Mouse (Mus musculus): ENCODE measurements around the gene Oaz2. TPM values are rescaled to one million over a fixed set of nuclear protein-coding genes. Genes with fewer than 3 reads are reported as not detected.
"Not testable (repeated sequence)": the region's sequence is repeated elsewhere in the genome, so short reads cannot be mapped to it uniquely, and the experiment has no call there.

Gene Oaz2
- polyA plus RNA-seq, 1 experiment from 2014 or later, result 191 TPM

GRCm38 (mm10) chr9:65644960-65645359, 22.8 kb upstream of the Oaz2 start:
- peak overlapping the region; percentile 84 for H3K27ac ChIP-seq (ENCODE audit: low read depth, low read length)
- 77% methylated on average over 4 of the region's 4 CpGs for WGBS (ENCODE audit: insufficient replicate concordance)
- no peak for ATAC-seq (replicated peaks; ENCODE audit: insufficient number of reproducible peaks, low FRiP score, low TSS enrichment)
- no peak overlapping the region for H3K9ac ChIP-seq (ENCODE audit: low read depth, low read length)
- H3K9me3 ChIP-seq (replicated peaks; ENCODE audit: control insufficient read depth, low read length), result no peaks in the 10 kb centered on the region
- no peak overlapping the region for H3K4me3 ChIP-seq (ENCODE audit: low read depth, low read length)
- H3K27me3 ChIP-seq (ENCODE audit: control insufficient read depth, insufficient read depth, low read length), result no peaks in the 10 kb centered on the region
- peaks cover 62% of the 10 kb centered on the region for H3K4me1 ChIP-seq (ENCODE audit: control insufficient read depth, insufficient read depth, low read length)
- no peaks in the 10 kb centered on the region for H3K36me3 ChIP-seq (ENCODE audit: control insufficient read depth, insufficient read depth, low read length)
- H3K4me2 ChIP-seq, result no peak overlapping the region

- WGBS (ENCODE audit: insufficient replicate concordance), result 12% methylated on average over 3 of the region's 3 CpGs
- Histone ChIP-seq H3K4me2 (peak overlapping the region; percentile 30), H3K4me1 (ENCODE audit: control insufficient read depth, insufficient read depth, low read length) (peaks cover 59% of the 10 kb centered on the region), H3K27me3 (ENCODE audit: control insufficient read depth, insufficient read depth, low read length) (no peaks in the 10 kb centered on the region), H3K9me3 (replicated peaks; ENCODE audit: control insufficient read depth, low read length) (no peaks in the 10 kb centered on the region), H3K27ac (ENCODE audit: low read depth, low read length) (peak overlapping the region; percentile 84), H3K9ac (ENCODE audit: low read depth, low read length) (peak overlapping the region; percentile 22), H3K4me3 (ENCODE audit: low read depth, low read length) (no peak overlapping the region), H3K36me3 (ENCODE audit: control insufficient read depth, insufficient read depth, low read length) (no peaks in the 10 kb centered on the region)
- 0 out of 2 replicates have a peak, but pooled peaks have one; percentile 23 for ATAC-seq (replicated peaks; ENCODE audit: insufficient number of reproducible peaks, low FRiP score, low TSS enrichment)
Observed at GRCm38 (mm10) chr9:65645984-65646383, 21.8 kb upstream of the Oaz2 start.

GRCm38 (mm10) chr9:65646782-65647181, 21.0 kb upstream of the Oaz2 start:
- H3K27me3 ChIP-seq (ENCODE audit: control insufficient read depth, insufficient read depth, low read length), result no peaks in the 10 kb centered on the region
- H3K27ac ChIP-seq (ENCODE audit: low read depth, low read length), result peak overlapping the region; percentile 84
- 82% methylated on average over 2 of the region's 2 CpGs for WGBS (ENCODE audit: insufficient replicate concordance)
- H3K36me3 ChIP-seq (ENCODE audit: control insufficient read depth, insufficient read depth, low read length), result no peaks in the 10 kb centered on the region
- ATAC-seq (replicated peaks; ENCODE audit: insufficient number of reproducible peaks, low FRiP score, low TSS enrichment), result no peak
- no peak overlapping the region for H3K9ac ChIP-seq (ENCODE audit: low read depth, low read length)
- H3K4me2 ChIP-seq, result no peak overlapping the region
- H3K9me3 ChIP-seq (replicated peaks; ENCODE audit: control insufficient read depth, low read length), result no peaks in the 10 kb centered on the region
- H3K4me3 ChIP-seq (ENCODE audit: low read depth, low read length), result no peak overlapping the region
- H3K4me1 ChIP-seq (ENCODE audit: control insufficient read depth, insufficient read depth, low read length), result peaks cover 53% of the 10 kb centered on the region

- Histone ChIP-seq H3K9ac (ENCODE audit: low read depth, low read length) (no peak overlapping the region), H3K4me1 (ENCODE audit: control insufficient read depth, insufficient read depth, low read length) (peaks cover 49% of the 10 kb centered on the region), H3K36me3 (ENCODE audit: control insufficient read depth, insufficient read depth, low read length) (no peaks in the 10 kb centered on the region), H3K9me3 (replicated peaks; ENCODE audit: control insufficient read depth, low read length) (no peaks in the 10 kb centered on the region), H3K4me2 (no peak overlapping the region), H3K27me3 (ENCODE audit: control insufficient read depth, insufficient read depth, low read length) (no peaks in the 10 kb centered on the region), H3K4me3 (ENCODE audit: low read depth, low read length) (no peak overlapping the region), H3K27ac (ENCODE audit: low read depth, low read length) (peak overlapping the region; percentile 32; the same call in 1 of the 2 replicates)
- 81% methylated on average over 13 of the region's 13 CpGs for WGBS (ENCODE audit: insufficient replicate concordance)
- no peak for ATAC-seq (replicated peaks; ENCODE audit: insufficient number of reproducible peaks, low FRiP score, low TSS enrichment)
Observed at GRCm38 (mm10) chr9:65648730-65649129, 19.1 kb upstream of the Oaz2 start.

- H3K27ac ChIP-seq (ENCODE audit: low read depth, low read length), result peak overlapping the region; percentile 82
- no peaks in the 10 kb centered on the region for H3K9me3 ChIP-seq (replicated peaks; ENCODE audit: control insufficient read depth, low read length)
- H3K4me3 ChIP-seq (ENCODE audit: low read depth, low read length), result no peak overlapping the region
- no peak for ATAC-seq (replicated peaks; ENCODE audit: insufficient number of reproducible peaks, low FRiP score, low TSS enrichment)
- H3K4me1 ChIP-seq (ENCODE audit: control insufficient read depth, insufficient read depth, low read length), result peaks cover 50% of the 10 kb centered on the region
- H3K9ac ChIP-seq (ENCODE audit: low read depth, low read length), result peak overlapping the region; percentile 29; the same call in 1 of the 2 replicates
- WGBS (ENCODE audit: insufficient replicate concordance), result 5% methylated on average over 1 of the region's 1 CpGs
- H3K36me3 ChIP-seq (ENCODE audit: control insufficient read depth, insufficient read depth, low read length), result no peaks in the 10 kb centered on the region
- H3K27me3 ChIP-seq (ENCODE audit: control insufficient read depth, insufficient read depth, low read length), result no peaks in the 10 kb centered on the region
- H3K4me2 ChIP-seq, result peak overlapping the region; percentile 29; the same call in 1 of the 2 replicates
Observed at GRCm38 (mm10) chr9:65649997-65650396, 17.8 kb upstream of the Oaz2 start.

- 74% methylated on average over 1 of the region's 1 CpGs for WGBS (ENCODE audit: insufficient replicate concordance)
- not testable (repeated sequence) for H3K27me3 ChIP-seq (ENCODE audit: control insufficient read depth, insufficient read depth, low read length); H3K4me3 ChIP-seq (ENCODE audit: low read depth, low read length); H3K36me3 ChIP-seq (ENCODE audit: control insufficient read depth, insufficient read depth, low read length); H3K9me3 ChIP-seq (replicated peaks; ENCODE audit: control insufficient read depth, low read length); H3K4me2 ChIP-seq; H3K9ac ChIP-seq (ENCODE audit: low read depth, low read length); ATAC-seq (replicated peaks; ENCODE audit: insufficient number of reproducible peaks, low FRiP score, low TSS enrichment); H3K27ac ChIP-seq (ENCODE audit: low read depth, low read length)
- H3K4me1 ChIP-seq (ENCODE audit: control insufficient read depth, insufficient read depth, low read length), result peaks cover 39% of the 10 kb centered on the region
Observed at GRCm38 (mm10) chr9:65651957-65652356, 15.8 kb upstream of the Oaz2 start.

GRCm38 (mm10) chr9:65653741-65654140, 14.1 kb upstream of the Oaz2 start:
- H3K4me1 ChIP-seq (ENCODE audit: control insufficient read depth, insufficient read depth, low read length), result peaks cover 29% of the 10 kb centered on the region
- ATAC-seq (replicated peaks; ENCODE audit: insufficient number of reproducible peaks, low FRiP score, low TSS enrichment), result no peak
- no peak overlapping the region for H3K9ac ChIP-seq (ENCODE audit: low read depth, low read length)
- no peak overlapping the region for H3K4me3 ChIP-seq (ENCODE audit: low read depth, low read length)
- no peaks in the 10 kb centered on the region for H3K36me3 ChIP-seq (ENCODE audit: control insufficient read depth, insufficient read depth, low read length)
- H3K27me3 ChIP-seq (ENCODE audit: control insufficient read depth, insufficient read depth, low read length), result no peaks in the 10 kb centered on the region
- WGBS (ENCODE audit: insufficient replicate concordance), result 89% methylated on average over 4 of the region's 4 CpGs
- H3K9me3 ChIP-seq (replicated peaks; ENCODE audit: control insufficient read depth, low read length), result no peaks in the 10 kb centered on the region
- H3K27ac ChIP-seq (ENCODE audit: low read depth, low read length), result no peak overlapping the region
- no peak overlapping the region for H3K4me2 ChIP-seq

- Histone ChIP-seq H3K27me3 (ENCODE audit: control insufficient read depth, insufficient read depth, low read length) (no peaks in the 10 kb centered on the region), H3K27ac (ENCODE audit: low read depth, low read length) (no peak overlapping the region), H3K4me1 (ENCODE audit: control insufficient read depth, insufficient read depth, low read length) (peaks cover 19% of the 10 kb centered on the region), H3K36me3 (ENCODE audit: control insufficient read depth, insufficient read depth, low read length) (peaks cover 2% of the 10 kb centered on the region; the same call in 1 of the 2 replicates), H3K9ac (ENCODE audit: low read depth, low read length) (no peak overlapping the region), H3K4me3 (ENCODE audit: low read depth, low read length) (no peak overlapping the region), H3K9me3 (replicated peaks; ENCODE audit: control insufficient read depth, low read length) (no peaks in the 10 kb centered on the region), H3K4me2 (no peak overlapping the region)
- no peak for ATAC-seq (replicated peaks; ENCODE audit: insufficient number of reproducible peaks, low FRiP score, low TSS enrichment)
- WGBS (ENCODE audit: insufficient replicate concordance), result 69% methylated on average over 3 of the region's 3 CpGs
Observed at GRCm38 (mm10) chr9:65654700-65655237, 13.0 kb upstream of the Oaz2 start.

- H3K9ac ChIP-seq (ENCODE audit: low read depth, low read length), result no peak overlapping the region
- peaks cover 11% of the 10 kb centered on the region for H3K4me1 ChIP-seq (ENCODE audit: control insufficient read depth, insufficient read depth, low read length)
- WGBS (ENCODE audit: insufficient replicate concordance), result 73% methylated on average over 8 of the region's 8 CpGs
- H3K27me3 ChIP-seq (ENCODE audit: control insufficient read depth, insufficient read depth, low read length), result no peaks in the 10 kb centered on the region
- no peak overlapping the region for H3K27ac ChIP-seq (ENCODE audit: low read depth, low read length)
- no peak overlapping the region for H3K4me3 ChIP-seq (ENCODE audit: low read depth, low read length)
- H3K9me3 ChIP-seq (replicated peaks; ENCODE audit: control insufficient read depth, low read length), result no peaks in the 10 kb centered on the region
- peaks cover 3% of the 10 kb centered on the region; the same call in 1 of the 2 replicates for H3K36me3 ChIP-seq (ENCODE audit: control insufficient read depth, insufficient read depth, low read length)
- ATAC-seq (replicated peaks; ENCODE audit: insufficient number of reproducible peaks, low FRiP score, low TSS enrichment), result no peak
- no peak overlapping the region for H3K4me2 ChIP-seq
Observed at GRCm38 (mm10) chr9:65655540-65655939, 12.3 kb upstream of the Oaz2 start.

Data from heart, embryonic 11.5 days (tissue).